Mouse (Mus musculus) midbrain, embryonic 13.5 days (tissue): ENCODE data around the gene Sdr16c6. TPM values are rescaled to one million over a fixed set of nuclear protein-coding genes. Genes with fewer than 3 reads are reported as not detected.

ENCODE experiments used
- ATAC-seq: fragments of 200-750 bp; cut with Nextera tagmentation; 2 replicates; pipeline ENCODE4 v1.8.0; 2017; ENCODE audit warnings: mild to moderate bottlenecking, moderate TSS enrichment, moderate library complexity
- H3K27ac ChIP-seq: fragments of 300-500 bp; sonication (generic); 2 replicates; pipeline ENCODE4 v1.5.1; 2015; ENCODE audit warnings: inconsistent platforms, mild to moderate bottlenecking, moderate library complexity
- H3K27me3 ChIP-seq: fragments of 300-500 bp; sonication (generic); 2 replicates; pipeline ENCODE4 v1.6.1; 2015; ENCODE audit warnings: mild to moderate bottlenecking, inconsistent platforms
- H3K36me3 ChIP-seq: fragments of 300-500 bp; sonication (generic); 2 replicates; pipeline ENCODE4 v1.6.1; 2015; ENCODE audit warnings: mild to moderate bottlenecking, inconsistent platforms
- H3K4me1 ChIP-seq: fragments of 300-500 bp; sonication (generic); replicated peaks from 2 replicates; pipeline ENCODE4 v1.6.1; 2015; ENCODE audit warnings: inconsistent platforms
- H3K4me2 ChIP-seq: fragments of 300-500 bp; sonication (generic); replicated peaks from 2 replicates; pipeline ENCODE4 v1.6.1; 2015; ENCODE audit warnings: moderate library complexity, mild to moderate bottlenecking, inconsistent platforms
- H3K4me3 ChIP-seq: fragments of 300-500 bp; sonication (generic); replicated peaks from 2 replicates; pipeline ENCODE4 v1.5.1; 2015; ENCODE audit warnings: mild to moderate bottlenecking, inconsistent platforms
- H3K9ac ChIP-seq: fragments of 300-500 bp; sonication (generic); replicated peaks from 2 replicates; pipeline ENCODE4 v1.6.1; 2015; ENCODE audit warnings: mild to moderate bottlenecking, inconsistent platforms
- H3K9me3 ChIP-seq: fragments of 300-500 bp; sonication (generic); 2 replicates; pipeline ENCODE4 v1.6.1; 2016; ENCODE audit warnings: mild to moderate bottlenecking, inconsistent platforms
- WGBS: fragments of 180-500 bp; shearing (Covaris S2); methylation state at CpG from one replicate; pipeline ENCODE4 v1.1.7; 2015; 5-methylcytosine and 5-hydroxymethylcytosine counted together
- polyA plus RNA-seq: library from polyadenylated mRNA; unstranded; fragments of >200 nt; fragmentation: Nextera tagmentation; extraction: Ambion mirVana; gene quantifications from 2 replicates; pipeline ENCODE4 v1.2.1, GENCODE M21; 2015

The Sdr16c6 gene
- not detected in 2 replicates for polyA plus RNA-seq

DNA sequence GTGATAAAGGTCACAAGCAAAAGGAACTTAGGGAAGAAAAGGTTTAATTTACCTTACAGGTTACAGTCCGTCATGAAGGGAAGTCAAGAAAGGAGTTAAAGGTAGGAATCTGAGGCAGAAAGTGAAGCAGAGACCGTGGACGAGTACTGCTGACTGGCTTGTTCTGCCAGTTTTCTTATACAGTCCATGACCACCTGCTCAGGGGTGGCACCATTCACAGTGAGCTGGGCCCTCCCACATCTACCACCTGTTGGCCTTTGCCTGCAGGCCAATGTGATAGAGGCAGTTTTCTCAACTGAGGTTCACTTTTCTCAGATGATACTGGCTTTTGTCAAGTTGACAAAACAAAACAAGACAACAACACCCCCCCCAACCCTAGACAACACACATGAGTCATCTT lies at the start of gene Sdr16c6:
Gene Sdr16c6, minus strand, starts transcription at position 151 of the 400 bp plus-strand sequence.
- H3K4me1 ChIP-seq = no peaks in the 10 kb centered on the region
- no peaks in the 10 kb centered on the region for H3K27me3 ChIP-seq
- no peak within 1 kb of the TSS for H3K4me3 ChIP-seq
- no peak within 1 kb of the TSS for H3K9ac ChIP-seq
- H3K9me3 ChIP-seq = no peaks in the 10 kb centered on the region
- no peak for ATAC-seq
- H3K36me3 ChIP-seq = no peaks in the 10 kb centered on the region
- H3K27ac ChIP-seq = no peak within 1 kb of the TSS
- H3K4me2 ChIP-seq = no peak within 1 kb of the TSS
- 88% methylated on average over 3 of the region's 3 CpGs for WGBS

DNA sequence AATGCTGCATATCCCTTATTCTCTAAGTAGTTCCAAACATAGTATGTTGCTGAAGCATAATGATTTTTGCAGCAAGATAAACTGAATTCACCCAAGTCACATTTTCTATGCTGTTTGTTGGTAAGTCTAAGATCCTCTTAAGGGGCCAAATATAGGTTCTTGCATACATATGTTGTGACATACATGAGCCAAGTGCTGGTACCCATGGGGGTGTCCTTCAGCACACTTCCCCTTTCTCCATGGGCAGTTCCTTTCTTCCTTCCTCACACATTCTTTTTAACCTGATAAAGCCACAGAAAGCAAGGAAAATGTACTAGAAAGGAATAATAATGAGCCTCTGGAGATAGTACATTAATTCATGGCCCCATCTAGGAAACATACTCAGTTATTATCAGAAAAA lies 2.9 kb upstream of the Sdr16c6 start:
- H3K4me2 ChIP-seq = no peak overlapping the region
- no peak for ATAC-seq
- H3K4me3 ChIP-seq = no peak overlapping the region
- H3K9ac ChIP-seq = no peak overlapping the region
- H3K9me3 ChIP-seq = no peaks in the 10 kb centered on the region
- no peaks in the 10 kb centered on the region for H3K27me3 ChIP-seq
- H3K27ac ChIP-seq = no peak overlapping the region
- H3K4me1 ChIP-seq = no peaks in the 10 kb centered on the region
- H3K36me3 ChIP-seq = no peaks in the 10 kb centered on the region

DNA sequence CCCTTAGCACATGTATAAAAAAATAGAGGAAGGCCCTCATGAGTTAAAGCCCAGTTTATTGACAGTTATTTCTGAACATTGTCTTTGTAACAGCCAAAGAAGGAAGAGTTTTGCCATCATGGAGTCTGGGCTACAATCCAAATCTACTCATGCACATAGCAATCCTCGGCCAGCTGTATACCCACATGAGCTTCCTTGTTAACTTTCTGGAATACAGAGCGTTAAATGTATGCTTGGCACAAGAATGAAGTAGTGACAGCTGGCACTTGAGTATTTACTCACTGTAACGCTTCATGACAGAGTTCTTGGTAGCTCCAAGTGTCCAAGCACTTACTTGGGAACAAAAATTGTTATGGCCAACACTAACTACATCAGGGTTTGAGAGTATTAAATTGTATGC lies 1.8 kb upstream of the Sdr16c6 start:
- 87% methylated on average over 3 of the region's 3 CpGs for WGBS
- Histone ChIP-seq H3K36me3 (no peaks in the 10 kb centered on the region), H3K9me3 (no peaks in the 10 kb centered on the region), H3K4me3 (no peak overlapping the region), H3K9ac (no peak overlapping the region), H3K27me3 (no peaks in the 10 kb centered on the region), H3K27ac (no peak overlapping the region), H3K4me1 (no peaks in the 10 kb centered on the region), H3K4me2 (no peak overlapping the region)
- ATAC-seq = no peak

DNA sequence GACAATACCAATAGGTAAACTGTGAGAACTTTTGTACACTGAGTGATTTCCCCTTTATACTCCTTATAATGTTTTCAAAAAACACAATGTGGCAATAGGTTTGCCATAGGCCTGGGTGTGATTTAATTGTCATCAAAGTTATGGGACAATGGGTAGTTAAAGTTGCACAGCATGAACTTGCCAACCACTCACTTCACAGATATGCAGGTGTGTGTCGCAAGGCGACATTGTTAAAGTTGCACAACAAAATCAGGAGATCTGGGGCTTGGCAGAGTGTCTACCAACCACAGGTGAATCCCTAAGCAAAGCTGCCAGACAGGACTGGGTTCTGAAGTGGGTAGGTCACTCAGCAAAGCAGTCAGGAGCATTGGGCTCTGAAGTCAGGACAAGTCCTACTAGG lies 1.3 kb downstream of the Sdr16c6 start:
- Histone ChIP-seq H3K4me1 (no peaks in the 10 kb centered on the region), H3K4me3 (no peak overlapping the region), H3K27ac (no peak overlapping the region), H3K4me2 (no peak overlapping the region), H3K9me3 (no peaks in the 10 kb centered on the region), H3K27me3 (no peaks in the 10 kb centered on the region), H3K36me3 (no peaks in the 10 kb centered on the region), H3K9ac (no peak overlapping the region)
- ATAC-seq = no peak
- 91% methylated on average over 2 of the region's 2 CpGs for WGBS

Other genes with a start within 250 kb of the Sdr16c6 start
- 665 and 678 TPM in 2 replicates for gene Gm11808, start 103.9 kb downstream of the Sdr16c6 start, polyA plus RNA-seq